7 mouse cellular contexts compared by ENCODE assay signal in the genomic region with DNA sequence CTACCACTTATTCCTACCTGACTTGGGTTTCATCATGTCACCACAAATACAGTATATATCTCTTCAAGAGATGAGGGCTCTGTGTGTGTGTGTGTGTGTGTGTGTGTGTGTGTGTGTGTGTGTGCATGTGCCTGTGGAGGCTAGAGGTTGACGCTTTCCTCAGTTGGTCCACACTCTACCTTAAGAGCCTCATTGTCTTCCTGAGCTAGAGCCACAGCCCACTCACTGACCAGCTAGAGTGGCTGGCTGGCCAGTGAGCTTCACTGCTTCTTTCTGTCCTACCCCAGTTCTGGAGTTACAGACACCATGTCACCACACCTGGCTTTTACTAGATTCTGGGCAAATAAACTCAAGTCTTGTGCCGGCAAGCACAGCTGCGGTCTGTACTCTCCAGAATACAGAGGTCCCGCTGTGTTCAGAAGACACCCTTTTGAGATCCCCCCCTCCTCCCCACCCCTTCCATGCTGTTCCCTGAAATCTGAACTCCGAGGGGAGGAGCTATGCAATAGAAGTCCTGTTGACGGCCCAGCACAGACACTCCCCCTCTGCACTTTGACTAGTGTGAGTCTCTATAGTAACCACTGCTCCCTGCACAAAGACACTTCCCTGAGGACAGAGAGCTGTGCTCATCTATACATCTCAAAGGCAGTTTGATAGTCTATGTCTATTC. TPM values are rescaled to one million over a fixed set of nuclear protein-coding genes. Genes with fewer than 3 reads are reported as not detected.
A peak's percentile ranks its signal among the peaks of the same experiment; 100 is the strongest.
DNase-seq lines count a peak whose midpoint lies in the region; ATAC-seq lines count a peak whose summit lies in the region.

No protein-coding gene starts in this region.

- no peak overlapping the region for H3K9ac ChIP-seq in embryonic facial prominence, embryonic 11.5 days (replicated peaks; ENCODE audit: low read length)
- H3K9ac ChIP-seq in limb, embryonic 11.5 days (ENCODE audit: low read length): 0 out of 2 replicates have a peak overlapping the region, but pooled peaks have one; percentile 7
- H3K9ac ChIP-seq in midbrain, embryonic 16.5 days (ENCODE audit: low read depth, low read length): no peak overlapping the region

- 4% methylated on average over 6 of the region's 6 CpGs for WGBS in embryonic facial prominence, embryonic 11.5 days
- WGBS in limb, embryonic 11.5 days: 8% methylated on average over 6 of the region's 6 CpGs
- WGBS in midbrain, embryonic 16.5 days: 6% methylated on average over 6 of the region's 6 CpGs

- peak overlapping the region; percentile 36 for H3K4me2 ChIP-seq in embryonic facial prominence, embryonic 11.5 days (ENCODE audit: low read depth, low read length)
- H3K4me2 ChIP-seq in limb, embryonic 11.5 days (ENCODE audit: low read depth, severe bottlenecking): peak overlapping the region; percentile 17
- peak overlapping the region; percentile 38 for H3K4me2 ChIP-seq in midbrain, embryonic 16.5 days (ENCODE audit: low read length)

- no peaks in the 10 kb centered on the region for H3K9me3 ChIP-seq in embryonic facial prominence, embryonic 11.5 days (replicated peaks; ENCODE audit: control insufficient read depth, low read length)
- no peaks in the 10 kb centered on the region for H3K9me3 ChIP-seq in limb, embryonic 11.5 days (ENCODE audit: control insufficient read depth, low read length)
- no peaks in the 10 kb centered on the region for H3K9me3 ChIP-seq in midbrain, embryonic 16.5 days (replicated peaks; ENCODE audit: control insufficient read depth, low read length, poor library complexity, severe bottlenecking)

- no peak overlapping the region for H3K27ac ChIP-seq in embryonic facial prominence, embryonic 11.5 days (replicated peaks; ENCODE audit: low read depth, low read length)
- peak overlapping the region; percentile 56; the same call in 1 of the 2 replicates for H3K27ac ChIP-seq in limb, embryonic 11.5 days (replicated peaks; ENCODE audit: low read depth, low read length)
- no peak overlapping the region for H3K27ac ChIP-seq in midbrain, embryonic 16.5 days (ENCODE audit: low read length)

- no peaks in the 10 kb centered on the region; the same call in 1 of the 2 replicates for H3K4me1 ChIP-seq in embryonic facial prominence, embryonic 11.5 days (ENCODE audit: control insufficient read depth, insufficient read depth, low read length)
- H3K4me1 ChIP-seq in limb, embryonic 11.5 days (ENCODE audit: control insufficient read depth, insufficient read depth, low read length): peaks cover 7% of the 10 kb centered on the region; the same call in 1 of the 2 replicates
- H3K4me1 ChIP-seq in midbrain, embryonic 16.5 days (ENCODE audit: control insufficient read depth, insufficient read depth, low read length): peaks cover 5% of the 10 kb centered on the region

- no peak overlapping the region for H3K4me3 ChIP-seq in embryonic facial prominence, embryonic 11.5 days (ENCODE audit: low read depth, low read length)
- H3K4me3 ChIP-seq in limb, embryonic 11.5 days (ENCODE audit: low read depth, low read length): no peak overlapping the region
- H3K4me3 ChIP-seq in midbrain, embryonic 16.5 days (ENCODE audit: low read depth, low read length): no peak overlapping the region

- H3K27me3 ChIP-seq in embryonic facial prominence, embryonic 11.5 days (ENCODE audit: control insufficient read depth, insufficient read depth, low read length): no peaks in the 10 kb centered on the region
- H3K27me3 ChIP-seq in limb, embryonic 11.5 days (ENCODE audit: control insufficient read depth, insufficient read depth, low read length): no peaks in the 10 kb centered on the region
- H3K27me3 ChIP-seq in midbrain, embryonic 16.5 days (ENCODE audit: control insufficient read depth, insufficient read depth, low read depth, low read length): no peaks in the 10 kb centered on the region

- DNase-seq in adrenal gland, adult 8-10 months: peak; percentile 31
- DNase-seq in embryonic facial prominence, embryonic 11.5 days (ENCODE audit: low spot score): peak; percentile 85
- DNase-seq in limb, embryonic 11.5 days (ENCODE audit: low spot score): peak; percentile 67
- no peak for DNase-seq in thymus, postnatal 25 days
- no peak for DNase-seq in cerebellum, postnatal 4 days (ENCODE audit: low spot score in 2 of 2)

- H3K36me3 ChIP-seq in embryonic facial prominence, embryonic 11.5 days (replicated peaks; ENCODE audit: control insufficient read depth, insufficient read depth, low read depth, low read length): no peaks in the 10 kb centered on the region
- H3K36me3 ChIP-seq in limb, embryonic 11.5 days (ENCODE audit: control insufficient read depth, insufficient read depth, low read length): no peaks in the 10 kb centered on the region
- no peaks in the 10 kb centered on the region for H3K36me3 ChIP-seq in midbrain, embryonic 16.5 days (ENCODE audit: control insufficient read depth, insufficient read depth, low read length)

- ATAC-seq in embryonic facial prominence, embryonic 11.5 days (replicated peaks; ENCODE audit: insufficient number of reproducible peaks, low FRiP score, low TSS enrichment, low read depth): peak; percentile 99
- peak; percentile 56 to 71 for ATAC-seq in hematopoietic stem cell, adult 5-6 weeks (replicated peaks in 1 of 2; ENCODE audit: insufficient read depth in 1 of 2, low FRiP score in 2 of 2, low TSS enrichment in 1 of 2, low read depth in 1 of 2, poor library complexity in 2 of 2, severe bottlenecking in 2 of 2)
- ATAC-seq in limb, embryonic 11.5 days (ENCODE audit: insufficient number of reproducible peaks, low FRiP score, low TSS enrichment, low read depth): peak; percentile 96
- ATAC-seq in midbrain, embryonic 16.5 days: peak; percentile 93

RNA-seq across cellular contexts. Expression of a gene that starts 39.0 kb away (rescaled TPM):
- total RNA-seq in adrenal gland, adult 8-10 months (2022): 10 to 100 TPM; 42.9 to 56.9 (median 48.5) TPM
- polyA plus RNA-seq in embryonic facial prominence, embryonic 11.5 days (2014; fragmentation: Nextera tagmentation; extraction: Ambion mirVana): 6.1 and 6.5 TPM in 2 replicates
- total RNA-seq in hematopoietic stem cell, adult 5-6 weeks (2017): 35.4 and 40.0 TPM in 2 replicates
- 7.6 and 11.1 TPM in 2 replicates for polyA plus RNA-seq in limb, embryonic 11.5 days (2014; fragmentation: Nextera tagmentation; extraction: Ambion mirVana)
- polyA plus RNA-seq in midbrain, embryonic 16.5 days (2015; fragmentation: Nextera tagmentation; extraction: Ambion mirVana): 9.6 and 11.8 TPM in 2 replicates

Comparison
In these comparisons a context has a peak if more than half of its experiments do, and no peak if none do; other contexts are left out.
1. DNase-seq: peak in adrenal gland, adult 8-10 months (single experiment), embryonic facial prominence, embryonic 11.5 days (single experiment) and limb, embryonic 11.5 days (single experiment); none in thymus, postnatal 25 days (single experiment) and cerebellum, postnatal 4 days (0 of 2).
2. Peak in every context shown above with its lines, with median percentiles within 50 percentile points of each other: ATAC-seq and H3K4me2 ChIP-seq.